Mouse (Mus musculus): ENCODE measurements around the gene Prmt9. TPM values are rescaled to one million over a fixed set of nuclear protein-coding genes. Genes with fewer than 3 reads are reported as not detected.

Gene Prmt9
- total RNA-seq, 2 experiments from 2014 or later, result 8.0 to 8.9 TPM

DNA sequence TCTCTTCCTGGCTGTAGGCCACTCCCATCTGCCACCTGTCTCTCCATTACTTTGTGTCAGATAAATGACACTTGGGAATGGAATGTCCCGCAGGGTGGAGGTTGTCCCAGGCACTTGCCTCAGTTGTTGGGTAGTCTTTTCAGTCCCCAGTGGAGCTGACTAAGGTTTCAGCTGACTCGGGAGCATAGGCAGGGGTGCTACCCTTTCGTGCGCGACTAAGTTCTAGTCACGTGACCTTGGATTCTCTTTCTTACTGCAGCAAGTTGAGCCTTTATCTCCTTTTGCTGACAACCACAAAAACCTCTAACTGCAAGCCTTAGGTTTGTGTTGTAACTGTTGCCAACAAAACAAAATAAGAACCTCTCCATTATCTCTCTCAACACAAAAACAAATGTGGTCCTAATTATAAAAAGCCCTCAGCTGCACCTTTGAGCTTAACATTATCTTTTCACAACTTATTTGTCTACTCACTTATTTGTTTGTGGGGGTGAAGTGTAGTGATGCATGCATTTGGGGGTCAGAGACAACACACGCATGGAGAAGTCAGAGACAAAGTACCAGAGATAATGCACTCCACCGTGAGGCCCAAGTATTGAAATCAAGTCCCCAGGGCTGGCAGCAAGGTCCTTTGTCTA, 14.7 kb upstream of the Prmt9 start:
- DNase-seq, result peak; percentile 46

DNA sequence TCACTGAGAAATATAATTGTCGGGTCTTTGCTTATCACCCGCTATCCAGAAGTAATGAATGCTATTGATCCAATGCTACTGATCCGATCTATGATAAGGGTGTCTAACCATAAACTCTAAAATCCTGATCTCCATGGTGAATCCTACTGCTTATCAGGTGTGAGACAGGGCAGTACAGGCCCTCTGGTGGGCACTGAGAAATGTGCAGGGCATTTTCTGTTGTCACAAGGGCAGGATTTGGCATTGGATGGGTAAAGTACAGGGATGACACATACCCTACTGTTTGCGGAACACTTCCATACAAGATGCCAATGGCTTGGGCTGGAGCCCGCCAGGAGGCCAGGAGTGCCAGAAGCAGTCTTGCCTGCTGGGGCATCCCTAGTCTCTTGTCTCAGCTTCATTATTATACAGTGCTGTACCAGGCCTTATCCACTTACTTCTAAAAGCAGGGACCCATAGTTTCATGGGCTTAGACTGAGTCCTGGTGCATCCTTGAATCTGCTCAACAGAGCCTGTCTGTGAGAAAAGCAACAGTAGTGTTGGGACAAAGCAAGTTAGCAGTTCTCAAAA, 14.1 kb upstream of the Prmt9 start:
- peak; percentile 36 for DNase-seq

GRCm38 (mm10) chr8:77536821-77537220, 12.4 kb upstream of the Prmt9 start:
- no peak for DNase-seq

- DNase-seq, result no peak
These were observed 10.9 kb upstream of the Prmt9 start for GRCm38 (mm10) chr8:77538256-77538655.

DNA sequence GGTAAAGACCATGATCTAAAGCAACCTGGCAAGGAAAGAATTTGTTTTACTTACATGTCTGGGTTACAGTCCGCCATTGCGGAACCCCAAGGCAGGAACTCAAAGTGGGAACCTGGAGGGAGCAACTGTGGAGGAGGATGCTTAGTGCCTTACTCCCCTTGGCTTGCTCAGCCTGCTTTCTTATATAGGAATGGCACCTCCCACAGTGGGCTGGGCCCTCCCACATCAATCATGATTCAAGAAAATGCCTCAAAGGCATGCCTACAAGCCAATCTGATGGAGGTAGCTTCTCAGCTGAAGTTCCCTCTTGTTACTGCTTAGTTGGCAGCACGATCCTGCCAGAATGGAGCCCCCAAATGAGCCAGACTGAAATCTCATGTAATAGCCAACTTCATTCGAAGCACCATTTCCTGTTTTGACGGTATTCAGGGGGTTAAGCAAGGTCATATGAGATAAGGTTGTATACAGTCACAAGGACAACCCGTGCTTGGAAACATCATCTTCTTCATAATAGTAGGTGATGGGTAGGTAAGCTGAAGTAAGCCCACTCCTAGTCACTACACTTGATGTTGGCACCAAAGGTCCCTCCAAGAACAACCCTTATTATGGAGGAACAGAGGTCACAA, 5.9 kb upstream of the Prmt9 start:
- DNase-seq, result no peak

GRCm38 (mm10) chr8:77544428-77544827, 4.8 kb upstream of the Prmt9 start:
- no peak for DNase-seq

DNA sequence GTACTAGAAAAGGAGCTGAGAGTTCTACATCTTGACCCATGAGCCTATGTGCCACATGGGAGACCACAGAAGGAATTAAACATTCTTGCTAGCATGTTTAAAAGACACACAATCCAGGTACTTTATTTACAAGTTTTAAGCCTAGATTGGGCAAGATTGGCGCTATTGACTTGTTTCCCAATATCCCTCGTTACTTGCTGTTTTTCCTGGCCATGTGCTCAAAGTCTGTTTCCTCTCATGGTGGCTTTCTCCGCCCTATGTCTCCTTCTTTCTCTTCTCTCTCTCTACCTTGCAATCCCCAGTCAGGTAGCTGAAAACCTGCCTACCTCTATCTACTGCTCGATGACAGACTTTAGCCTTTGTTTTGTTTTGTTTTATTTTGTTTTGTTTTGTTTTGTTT, 3.6 kb upstream of the Prmt9 start:
- DNase-seq, result no peak

DNA sequence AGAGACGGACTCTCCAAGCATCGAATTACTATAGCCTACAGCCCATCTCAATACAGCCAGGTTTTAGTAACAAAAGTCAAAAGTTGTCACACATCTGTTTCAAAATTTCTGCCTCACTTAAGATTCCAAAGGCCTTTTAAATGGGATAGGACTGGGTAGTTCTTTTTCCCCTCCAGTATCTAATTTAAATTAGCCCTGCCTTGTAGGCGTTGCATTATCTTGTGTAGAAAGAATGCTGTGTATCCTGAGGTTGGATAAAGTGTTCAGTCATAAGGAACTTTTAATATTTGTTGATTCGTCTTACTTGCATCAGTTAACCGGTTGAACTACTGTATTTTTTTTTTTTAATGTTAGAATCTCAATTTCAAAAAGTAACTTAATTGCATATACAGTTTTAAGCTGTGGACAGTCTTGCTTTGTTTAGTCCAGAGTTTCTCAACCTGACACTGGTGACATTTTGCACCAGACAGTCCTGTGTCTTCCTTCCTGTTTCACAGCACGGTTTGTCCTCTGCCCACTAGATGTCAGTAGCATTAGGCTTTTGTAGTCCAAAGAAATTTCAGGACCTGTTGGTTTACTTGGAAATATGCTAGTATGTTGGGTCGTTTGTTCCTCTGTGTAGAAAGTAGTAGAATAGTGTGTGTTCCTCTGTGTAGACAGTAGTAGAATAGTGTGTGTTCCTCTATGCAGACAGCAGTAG, 834 bp downstream of the Prmt9 start:
- DNase-seq, result no peak

GRCm38 (mm10) chr8:77552491-77552890, 3.3 kb downstream of the Prmt9 start:
- DNase-seq, result no peak

- DNase-seq, result no peak
These were observed 12.2 kb downstream of the Prmt9 start for GRCm38 (mm10) chr8:77561441-77561840.

- no peak for DNase-seq
These were observed 25.0 kb downstream of the Prmt9 start for GRCm38 (mm10) chr8:77574229-77574628.

- DNase-seq, result no peak
These were observed 28.5 kb downstream of the Prmt9 start for GRCm38 (mm10) chr8:77577674-77578073.

DNA sequence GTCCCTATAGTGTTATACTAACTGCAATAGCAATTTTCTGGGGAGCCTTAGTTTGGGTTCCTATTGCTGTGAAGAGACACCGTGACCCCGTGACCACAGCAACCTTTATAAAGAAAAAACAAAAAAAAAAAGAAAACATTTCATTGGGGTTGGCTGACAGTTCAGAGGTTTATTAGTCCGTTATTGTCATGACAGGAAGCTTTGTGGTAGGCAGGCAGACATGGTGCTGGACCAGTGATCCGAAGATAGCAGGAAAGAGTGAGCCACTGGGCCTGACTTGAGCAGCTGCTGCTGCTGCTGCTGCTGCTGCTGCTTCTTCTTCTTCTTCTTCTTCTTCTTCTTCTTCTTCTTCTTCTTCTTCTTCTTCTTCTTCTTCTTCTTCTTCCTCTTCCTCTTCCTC, 35.0 kb downstream of the Prmt9 start:
- DNase-seq, result no peak

- DNase-seq, result no peak
These were observed 60.4 kb downstream of the Prmt9 start for GRCm38 (mm10) chr8:77609621-77610020.

DNA sequence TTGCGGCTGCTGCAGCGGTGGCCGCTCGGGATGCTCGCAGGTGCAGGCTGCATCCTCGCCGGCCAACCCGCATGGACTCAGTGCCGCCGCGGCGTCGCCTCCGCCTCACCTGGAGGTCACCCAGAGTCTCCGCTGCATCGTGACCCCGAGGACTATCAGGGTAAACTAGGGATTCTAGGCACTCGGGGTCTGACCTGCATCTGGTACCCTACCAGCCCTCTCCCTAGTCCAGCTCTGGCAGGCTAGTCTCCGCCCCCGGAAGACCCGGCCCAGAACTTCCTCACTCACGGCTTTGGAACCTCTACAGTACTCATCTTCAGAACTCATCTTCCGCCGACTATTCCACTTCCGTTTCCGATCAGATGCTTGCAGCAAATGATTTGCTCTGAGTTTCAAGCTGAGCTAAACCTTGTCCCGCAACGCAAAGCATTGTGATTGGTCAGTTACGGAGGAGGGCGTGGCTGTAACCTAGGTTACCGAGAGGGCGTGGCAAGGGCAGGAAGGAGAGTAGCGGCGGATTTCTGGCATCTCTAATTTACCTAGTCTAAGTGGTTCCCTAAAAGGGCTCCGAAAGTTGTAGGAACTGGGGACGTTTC, 61.3 kb downstream of the Prmt9 start, which contains the start of gene Tmem184c:
TSS of gene Tmem184c (minus strand) at position 325 of the 596 bp plus-strand sequence.
- peak; percentile 95 for DNase-seq

DNA sequence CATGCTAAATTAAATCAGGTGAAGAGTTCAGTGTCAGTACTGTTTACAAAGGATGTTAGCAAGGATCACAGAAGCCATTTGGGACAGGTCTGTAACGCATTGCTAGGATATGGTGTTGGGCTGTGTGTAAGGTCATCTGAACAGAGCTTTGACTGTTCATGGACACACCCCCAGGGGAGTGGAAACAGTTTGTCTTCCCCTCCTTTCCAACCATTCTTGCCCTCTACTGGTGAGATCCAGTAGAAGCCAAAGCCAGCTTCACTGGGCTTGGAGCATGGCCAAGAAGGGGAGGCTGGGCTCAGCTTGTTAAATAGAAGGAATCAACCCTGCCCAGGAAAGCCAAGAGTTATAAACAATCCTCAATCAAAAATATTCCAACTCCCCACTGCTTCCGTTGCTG, 68.7 kb downstream of the Prmt9 start:
- DNase-seq, result peak; percentile 7

DNA sequence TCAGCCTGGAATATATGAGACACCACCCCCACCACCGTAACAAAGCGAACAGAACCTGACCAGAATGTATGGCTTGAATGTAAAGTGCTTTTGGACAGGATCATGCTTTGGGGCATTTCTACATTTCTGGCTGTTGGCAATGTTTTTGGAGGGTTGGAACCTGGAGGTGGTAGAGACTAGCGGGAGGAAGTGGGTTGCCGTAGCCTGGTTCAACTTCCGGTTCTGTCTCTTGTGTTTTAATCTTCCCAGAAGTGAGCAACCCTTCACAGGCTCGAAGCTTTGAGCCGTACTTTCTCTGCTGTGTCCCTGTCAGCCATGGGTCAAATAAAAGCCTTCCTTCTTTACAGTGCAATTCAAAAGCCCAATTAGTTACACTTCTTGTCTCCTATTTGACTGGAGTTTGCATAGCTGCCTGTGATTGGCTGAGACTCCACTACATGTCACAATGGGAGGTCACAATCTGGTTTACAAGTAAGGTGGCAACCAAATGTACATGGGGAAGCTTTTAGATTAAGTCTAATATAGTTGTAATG, 74.5 kb downstream of the Prmt9 start:
- DNase-seq, result no peak

DNA sequence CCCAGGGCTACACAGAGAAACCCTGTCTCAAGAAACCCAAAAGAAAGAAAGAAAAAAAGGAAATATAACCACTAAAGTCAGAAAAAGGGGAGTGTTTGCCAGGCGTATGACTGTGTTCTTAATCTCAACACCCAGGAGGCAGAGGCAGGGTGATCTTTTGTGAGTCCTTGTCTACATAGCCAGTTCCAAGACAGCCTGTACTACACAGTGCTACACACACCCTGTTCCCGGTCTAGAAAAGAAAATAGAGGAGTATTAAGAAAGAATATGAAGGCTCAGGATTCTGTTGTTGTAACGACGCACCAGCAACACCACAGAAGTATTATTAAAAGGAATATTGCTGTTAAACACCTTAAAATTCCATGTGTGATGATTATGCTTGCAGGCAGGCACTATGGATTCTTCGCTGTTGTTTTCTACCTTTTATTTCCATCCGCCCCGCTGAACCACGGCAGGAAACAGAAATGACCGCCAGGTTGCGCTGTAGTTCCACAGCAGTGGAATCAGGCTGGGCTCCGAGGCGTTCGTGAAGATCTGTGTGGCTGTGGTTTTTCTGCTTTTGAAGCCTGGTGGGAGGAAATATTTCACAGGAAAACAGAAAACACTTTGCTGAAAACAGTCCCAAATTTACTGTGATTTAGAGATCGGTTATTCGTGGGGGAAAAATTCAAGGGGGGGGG, 80.8 kb downstream of the Prmt9 start:
- DNase-seq, result peak; percentile 31

DNA sequence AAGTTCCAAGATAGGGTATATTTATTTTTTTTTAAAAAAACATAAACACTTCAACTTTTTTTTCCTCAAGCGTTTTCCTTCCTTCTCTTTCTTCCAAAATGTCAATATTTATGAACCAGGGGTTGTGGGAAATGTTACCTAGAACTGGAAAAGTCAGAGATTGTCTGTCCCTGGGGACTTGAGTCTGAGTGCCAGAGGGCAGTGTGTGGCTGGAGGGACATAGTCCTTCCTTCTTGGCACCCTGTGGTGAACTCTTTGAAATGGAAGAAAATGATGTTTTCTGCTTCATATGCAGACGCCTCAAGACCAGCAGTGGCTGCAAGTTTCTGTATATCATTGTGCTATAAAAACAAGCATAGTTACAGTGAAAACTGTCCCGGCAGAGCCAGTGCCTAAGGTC, 81.5 kb downstream of the Prmt9 start:
- no peak for DNase-seq

Measured in gastrocnemius, postnatal 25 days (tissue).